Mouse (Mus musculus) erythroblast, embryonic 14.5 days (primary cell): Measurements from ENCODE around the gene Gid4.

Experiments used
- GATA1 ChIP-seq: IDR thresholded peaks from 2 replicates; pipeline ENCODE4 v1.6.1; 2012; ENCODE audit warnings: low read length, inconsistent platforms, mixed read lengths
- TAL1 ChIP-seq: IDR thresholded peaks from 3 replicates; pipeline ENCODE4 v1.6.1; 2012; ENCODE audit warnings: low read length, inconsistent platforms, mixed read lengths

- no peak for TF ChIP-seq TAL1
- TF ChIP-seq GATA1 = no peak
These were observed 10.3 kb upstream of the Gid4 start for GRCm38 (mm10) chr11:60406606-60407005.
